Mouse (Mus musculus): ENCODE data around the gene Myh3. TPM values are rescaled to one million over a fixed set of nuclear protein-coding genes. Genes with fewer than 3 reads are reported as not detected.

Gene Myh3
- polyA plus RNA-seq, 1 experiment from 2014 or later: 150 TPM

DNA sequence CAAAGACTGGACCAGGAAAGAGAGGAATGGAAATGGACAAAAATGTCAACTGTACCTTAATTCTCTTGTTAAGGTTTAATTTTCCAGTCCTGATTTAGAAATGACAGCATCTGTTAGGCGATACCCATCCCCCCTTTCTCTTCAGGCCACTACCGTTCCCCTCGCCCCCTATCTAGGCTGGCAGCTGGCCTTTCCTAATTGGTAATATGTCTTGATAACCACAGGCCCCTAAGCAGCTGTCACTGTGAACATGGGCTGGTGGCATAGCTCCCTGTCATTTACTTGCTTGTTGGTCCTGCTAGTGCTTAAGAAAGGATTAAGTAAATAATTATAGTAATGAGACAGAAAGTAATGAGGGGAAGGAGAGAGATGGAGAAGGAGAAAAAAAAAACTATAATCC is 665 bp upstream of the Myh3 start:
- Histone ChIP-seq H3K27me3 (no peaks in the 10 kb centered on the region), H3K36me3 (no peaks in the 10 kb centered on the region), H3K4me1 (no peaks in the 10 kb centered on the region; the same call in 1 of the 2 replicates), H3K9me3 (replicated peaks) (no peaks in the 10 kb centered on the region), H3K4me2 (replicated peaks) (no peak overlapping the region), H3K4me3 (replicated peaks) (no peak overlapping the region), H3K27ac (replicated peaks) (0 out of 2 replicates have a peak overlapping the region, but pooled peaks have one; percentile 4), H3K9ac (no peak overlapping the region)
- ATAC-seq (ENCODE audit: insufficient number of reproducible peaks, low FRiP score, low TSS enrichment, low read depth): no peak
- WGBS: 59% methylated on average over 3 of the region's 3 CpGs

DNA sequence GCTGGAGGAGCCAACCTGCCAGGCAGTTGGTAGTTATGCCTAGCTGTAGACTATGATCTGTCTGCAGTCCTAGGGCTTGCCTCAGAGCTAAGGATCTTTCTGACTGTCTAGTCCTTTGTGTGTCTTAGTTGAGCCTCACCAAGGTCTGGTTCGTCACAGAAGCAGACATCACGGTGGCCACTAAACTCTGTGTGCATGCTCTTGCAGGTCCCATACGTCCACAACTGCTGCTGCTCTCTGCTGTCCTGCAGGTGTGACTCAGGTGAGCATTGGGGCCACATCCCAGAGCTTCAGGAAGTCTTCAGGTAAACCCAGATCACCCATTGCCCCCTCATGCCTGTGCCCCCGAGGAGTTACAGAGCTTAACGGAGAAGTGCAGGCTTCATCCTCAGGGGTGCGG is 788 bp downstream of the Myh3 start:
- no peak overlapping the region for H3K27ac ChIP-seq (replicated peaks)
- ATAC-seq (ENCODE audit: insufficient number of reproducible peaks, low FRiP score, low TSS enrichment, low read depth): no peak
- peaks cover 9% of the 10 kb centered on the region for H3K27me3 ChIP-seq
- H3K36me3 ChIP-seq: no peaks in the 10 kb centered on the region
- H3K9ac ChIP-seq: no peak overlapping the region
- peak overlapping the region; percentile 3; the same call in 1 of the 2 replicates for H3K4me3 ChIP-seq (replicated peaks)
- 88% methylated on average over 6 of the region's 6 CpGs for WGBS
- H3K9me3 ChIP-seq (replicated peaks): no peaks in the 10 kb centered on the region
- no peak overlapping the region for H3K4me2 ChIP-seq (replicated peaks)
- no peaks in the 10 kb centered on the region; the same call in 1 of the 2 replicates for H3K4me1 ChIP-seq

DNA sequence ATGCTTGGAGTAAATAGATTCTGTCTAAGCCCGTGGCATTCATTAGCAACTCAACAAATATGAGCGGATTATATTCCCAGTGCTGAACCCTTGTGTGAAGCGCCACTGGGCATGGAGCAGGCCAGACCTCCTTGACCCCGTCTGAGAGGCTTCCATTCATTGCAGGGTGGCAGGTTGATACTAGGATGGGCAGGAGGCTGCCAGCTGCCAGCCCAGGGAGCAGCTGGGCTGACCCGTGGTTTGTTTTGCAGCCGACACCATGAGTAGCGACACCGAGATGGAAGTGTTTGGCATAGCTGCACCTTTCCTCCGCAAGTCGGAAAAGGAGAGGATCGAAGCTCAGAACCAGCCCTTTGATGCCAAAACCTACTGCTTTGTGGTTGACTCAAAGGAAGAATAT is 1.6 kb downstream of the Myh3 start:
- Histone ChIP-seq H3K27ac (replicated peaks) (no peak overlapping the region), H3K4me1 (no peaks in the 10 kb centered on the region; the same call in 1 of the 2 replicates), H3K36me3 (no peaks in the 10 kb centered on the region), H3K9ac (no peak overlapping the region), H3K27me3 (peaks cover 17% of the 10 kb centered on the region), H3K4me2 (replicated peaks) (no peak overlapping the region), H3K4me3 (replicated peaks) (no peak overlapping the region), H3K9me3 (replicated peaks) (no peaks in the 10 kb centered on the region)
- ATAC-seq (ENCODE audit: insufficient number of reproducible peaks, low FRiP score, low TSS enrichment, low read depth): no peak
- WGBS: 69% methylated on average over 11 of the region's 11 CpGs

DNA sequence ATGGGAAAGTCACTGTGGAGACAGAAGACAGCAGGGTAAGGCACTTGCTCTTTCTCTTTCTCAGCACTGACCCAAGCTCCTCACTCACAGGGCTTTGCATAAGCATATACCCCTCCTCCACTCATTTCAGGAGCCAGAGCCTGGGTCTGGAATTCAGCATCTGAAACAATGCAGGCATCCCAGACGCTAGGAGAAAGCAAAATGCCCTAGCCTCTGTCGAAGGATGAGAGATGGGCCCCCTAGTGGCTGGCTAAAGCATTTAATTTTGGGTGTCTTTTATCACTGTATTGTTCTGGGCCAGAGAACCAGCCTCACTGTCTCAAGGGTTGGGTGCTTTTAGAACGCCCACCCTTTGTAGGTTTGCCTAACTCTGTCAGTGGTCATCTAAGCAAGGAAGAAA is 2.1 kb downstream of the Myh3 start:
- WGBS: 9% methylated on average over 3 of the region's 3 CpGs
- 0 out of 2 replicates have a peak, but pooled peaks have one; percentile 13 for ATAC-seq (ENCODE audit: insufficient number of reproducible peaks, low FRiP score, low TSS enrichment, low read depth)
- no peak overlapping the region for H3K4me3 ChIP-seq (replicated peaks)
- H3K9me3 ChIP-seq (replicated peaks): no peaks in the 10 kb centered on the region
- H3K4me1 ChIP-seq: no peaks in the 10 kb centered on the region; the same call in 1 of the 2 replicates
- H3K27ac ChIP-seq (replicated peaks): no peak overlapping the region
- peaks cover 21% of the 10 kb centered on the region for H3K27me3 ChIP-seq
- no peak overlapping the region for H3K9ac ChIP-seq
- H3K36me3 ChIP-seq: no peaks in the 10 kb centered on the region
- no peak overlapping the region for H3K4me2 ChIP-seq (replicated peaks)

DNA sequence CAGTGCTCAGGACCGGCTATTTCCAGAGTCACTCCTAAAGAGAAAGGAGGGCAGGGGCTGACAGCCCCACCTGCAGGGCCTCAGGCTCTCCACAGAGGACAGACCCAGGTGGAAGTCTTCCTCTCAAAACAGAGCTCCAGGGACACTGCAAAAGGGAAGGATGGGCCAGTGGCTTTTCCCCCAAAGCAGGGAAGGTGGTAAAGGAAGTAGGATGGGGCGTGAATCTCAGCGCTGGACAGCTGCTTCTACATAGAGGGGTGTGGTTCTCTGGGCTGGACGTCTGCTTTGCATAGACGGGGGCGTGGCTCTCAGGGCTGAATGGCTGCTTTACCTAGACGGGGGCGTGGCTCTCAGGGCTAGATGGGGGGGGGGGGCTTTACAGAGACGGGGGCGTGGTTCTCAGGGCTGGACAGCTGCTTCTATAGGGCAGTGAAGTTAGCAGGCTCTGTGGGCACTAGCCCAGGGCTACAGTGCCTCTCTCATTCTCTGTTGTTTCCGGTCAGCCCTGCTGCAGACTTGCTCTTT is 3.1 kb downstream of the Myh3 start:
- no peak overlapping the region for H3K4me2 ChIP-seq (replicated peaks)
- 4% methylated on average over 11 of the region's 11 CpGs for WGBS

DNA sequence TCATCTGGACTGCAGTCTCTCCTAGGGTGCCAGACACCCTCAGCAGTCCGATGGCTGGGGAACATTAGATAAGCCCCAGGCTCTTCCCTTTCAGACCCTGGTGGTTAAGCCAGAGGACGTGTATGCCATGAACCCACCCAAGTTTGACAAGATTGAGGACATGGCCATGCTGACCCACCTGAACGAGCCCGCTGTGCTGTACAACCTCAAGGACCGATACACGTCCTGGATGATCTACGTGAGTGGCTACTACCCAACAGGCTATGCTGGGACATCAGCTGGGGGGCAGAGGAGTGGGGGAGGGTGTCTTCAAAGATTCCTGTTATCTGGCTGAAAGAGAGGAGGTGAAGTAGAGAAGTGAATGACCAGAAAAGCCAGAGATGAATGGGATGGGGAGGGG is 4.1 kb downstream of the Myh3 start:
- Histone ChIP-seq H3K9ac (no peak overlapping the region), H3K27ac (replicated peaks) (no peak overlapping the region), H3K4me3 (replicated peaks) (no peak overlapping the region), H3K4me2 (replicated peaks) (no peak overlapping the region), H3K4me1 (no peaks in the 10 kb centered on the region; the same call in 1 of the 2 replicates), H3K9me3 (replicated peaks) (no peaks in the 10 kb centered on the region), H3K27me3 (peaks cover 23% of the 10 kb centered on the region), H3K36me3 (no peaks in the 10 kb centered on the region)
- 87% methylated on average over 7 of the region's 7 CpGs for WGBS
- no peak for ATAC-seq (ENCODE audit: insufficient number of reproducible peaks, low FRiP score, low TSS enrichment, low read depth)

More for the DNA sequence above, 3.1 kb downstream of the Myh3 start:
- ATAC-seq (ENCODE audit: insufficient number of reproducible peaks, low FRiP score, low TSS enrichment, low read depth): 0 out of 2 replicates have a peak, but pooled peaks have one; percentile 36
- H3K27ac ChIP-seq (replicated peaks): no peak overlapping the region
- H3K9me3 ChIP-seq (replicated peaks): no peaks in the 10 kb centered on the region
- peaks cover 23% of the 10 kb centered on the region for H3K27me3 ChIP-seq
- H3K4me1 ChIP-seq: no peaks in the 10 kb centered on the region; the same call in 1 of the 2 replicates
- no peaks in the 10 kb centered on the region for H3K36me3 ChIP-seq
- H3K4me3 ChIP-seq (replicated peaks): no peak overlapping the region
- H3K9ac ChIP-seq: no peak overlapping the region

DNA sequence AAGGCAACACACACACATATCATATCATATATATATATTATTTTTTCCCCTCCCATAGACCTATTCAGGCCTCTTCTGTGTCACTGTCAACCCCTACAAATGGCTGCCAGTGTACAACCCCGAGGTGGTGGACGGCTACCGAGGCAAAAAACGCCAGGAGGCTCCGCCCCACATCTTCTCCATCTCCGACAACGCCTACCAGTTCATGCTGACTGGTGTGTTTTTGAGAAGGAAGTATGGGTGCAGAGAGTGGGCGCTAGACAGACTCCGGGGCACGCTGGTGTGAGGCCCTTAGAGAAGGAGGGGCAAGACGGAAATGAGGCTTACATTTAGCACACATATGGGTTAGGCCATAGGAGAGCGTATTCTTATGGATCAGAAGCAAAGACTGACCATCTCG is 4.7 kb downstream of the Myh3 start:
- Histone ChIP-seq H3K9ac (no peak overlapping the region), H3K4me2 (replicated peaks) (no peak overlapping the region), H3K27me3 (peaks cover 23% of the 10 kb centered on the region), H3K27ac (replicated peaks) (no peak overlapping the region), H3K4me1 (no peaks in the 10 kb centered on the region; the same call in 1 of the 2 replicates), H3K36me3 (no peaks in the 10 kb centered on the region), H3K4me3 (replicated peaks) (no peak overlapping the region), H3K9me3 (replicated peaks) (no peaks in the 10 kb centered on the region)
- ATAC-seq (ENCODE audit: insufficient number of reproducible peaks, low FRiP score, low TSS enrichment, low read depth): no peak
- WGBS: 85% methylated on average over 13 of the region's 13 CpGs

DNA sequence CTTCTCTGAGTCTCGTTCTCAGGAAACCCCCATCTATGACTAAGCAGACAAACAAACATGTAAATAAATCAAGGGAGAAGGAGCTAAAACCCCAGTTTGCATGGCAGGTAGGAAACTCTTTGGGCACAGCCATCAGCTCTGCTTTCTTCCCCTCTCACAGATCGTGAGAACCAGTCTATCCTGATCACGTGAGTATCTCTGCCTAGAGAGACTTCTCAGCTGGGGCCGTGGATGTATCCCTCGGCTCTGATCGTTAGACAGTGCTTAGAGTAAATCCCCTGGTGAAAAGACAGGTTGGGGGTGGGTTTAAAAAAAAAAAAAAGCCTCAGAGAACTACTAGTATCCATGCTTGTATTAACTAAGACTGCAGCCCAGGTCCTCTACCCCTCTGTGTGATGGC is 5.1 kb downstream of the Myh3 start:
- Histone ChIP-seq H3K9me3 (replicated peaks) (no peaks in the 10 kb centered on the region), H3K36me3 (no peaks in the 10 kb centered on the region), H3K4me3 (replicated peaks) (no peak overlapping the region), H3K4me1 (no peaks in the 10 kb centered on the region; the same call in 1 of the 2 replicates), H3K27me3 (peaks cover 23% of the 10 kb centered on the region), H3K9ac (no peak overlapping the region), H3K27ac (replicated peaks) (no peak overlapping the region), H3K4me2 (replicated peaks) (no peak overlapping the region)
- no peak for ATAC-seq (ENCODE audit: insufficient number of reproducible peaks, low FRiP score, low TSS enrichment, low read depth)
- WGBS: 58% methylated on average over 6 of the region's 6 CpGs

DNA sequence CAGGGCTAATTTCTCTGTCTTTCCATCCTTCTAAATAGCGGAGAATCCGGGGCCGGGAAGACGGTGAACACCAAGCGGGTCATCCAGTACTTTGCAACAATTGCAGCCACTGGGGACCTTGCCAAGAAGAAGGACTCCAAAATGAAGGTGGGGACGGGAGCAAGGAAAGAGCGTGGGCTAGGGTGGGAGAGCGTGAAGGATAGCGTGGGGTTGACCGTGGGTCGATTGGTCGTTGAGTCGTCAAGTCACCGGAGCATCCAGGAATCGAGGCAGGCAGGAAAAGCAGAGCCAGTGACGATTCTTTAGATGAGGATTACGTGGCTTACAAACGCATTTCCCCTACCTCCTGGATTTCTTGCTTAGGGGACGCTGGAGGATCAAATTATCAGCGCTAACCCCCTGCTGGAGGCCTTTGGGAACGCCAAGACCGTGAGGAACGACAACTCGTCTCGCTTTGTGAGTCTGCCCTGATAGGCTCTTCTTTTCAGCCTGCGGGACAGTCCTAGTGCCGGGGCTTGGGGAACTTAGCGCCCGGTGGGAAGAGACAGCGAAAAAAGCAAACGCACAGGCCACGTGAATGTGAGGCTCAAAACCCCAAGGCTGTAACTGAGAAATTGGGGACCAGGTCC is 5.7 kb downstream of the Myh3 start:
- H3K27me3 ChIP-seq: peaks cover 23% of the 10 kb centered on the region
- WGBS: 38% methylated on average over 32 of the region's 32 CpGs
- H3K9me3 ChIP-seq (replicated peaks): no peaks in the 10 kb centered on the region
- ATAC-seq (ENCODE audit: insufficient number of reproducible peaks, low FRiP score, low TSS enrichment, low read depth): no peak
- H3K27ac ChIP-seq (replicated peaks): no peak overlapping the region
- H3K4me1 ChIP-seq: no peaks in the 10 kb centered on the region; the same call in 1 of the 2 replicates
- no peaks in the 10 kb centered on the region for H3K36me3 ChIP-seq
- H3K9ac ChIP-seq: no peak overlapping the region
- H3K4me2 ChIP-seq (replicated peaks): no peak overlapping the region
- H3K4me3 ChIP-seq (replicated peaks): no peak overlapping the region; the same call in 1 of the 2 replicates

DNA sequence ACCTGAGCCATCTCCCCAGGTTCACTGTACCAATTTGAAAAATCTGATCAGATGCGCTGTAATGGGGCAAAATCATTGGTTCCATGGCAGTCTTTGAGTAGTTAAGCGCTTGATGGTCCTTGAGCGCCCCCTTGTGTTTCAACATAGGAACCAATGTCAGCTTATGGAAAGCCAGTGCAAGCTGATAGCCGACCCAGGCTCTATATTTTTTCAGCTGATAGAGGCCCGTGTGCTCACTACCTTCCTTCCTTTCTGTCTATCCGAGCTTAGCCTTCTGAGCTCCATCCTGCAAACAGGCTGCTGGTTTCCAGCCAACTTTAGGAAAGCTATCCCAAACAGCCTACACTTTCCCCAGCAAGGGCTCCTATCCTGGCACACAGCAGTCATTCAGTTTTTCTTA is 7.4 kb downstream of the Myh3 start:
- H3K27me3 ChIP-seq: peaks cover 23% of the 10 kb centered on the region
- H3K36me3 ChIP-seq: no peaks in the 10 kb centered on the region
- ATAC-seq (ENCODE audit: insufficient number of reproducible peaks, low FRiP score, low TSS enrichment, low read depth): no peak
- no peaks in the 10 kb centered on the region for H3K9me3 ChIP-seq (replicated peaks)
- no peak overlapping the region for H3K4me2 ChIP-seq (replicated peaks)
- WGBS: 2% methylated on average over 6 of the region's 6 CpGs
- no peak overlapping the region for H3K4me3 ChIP-seq (replicated peaks)
- no peak overlapping the region for H3K9ac ChIP-seq
- no peak overlapping the region for H3K27ac ChIP-seq (replicated peaks)
- no peaks in the 10 kb centered on the region; the same call in 1 of the 2 replicates for H3K4me1 ChIP-seq

DNA sequence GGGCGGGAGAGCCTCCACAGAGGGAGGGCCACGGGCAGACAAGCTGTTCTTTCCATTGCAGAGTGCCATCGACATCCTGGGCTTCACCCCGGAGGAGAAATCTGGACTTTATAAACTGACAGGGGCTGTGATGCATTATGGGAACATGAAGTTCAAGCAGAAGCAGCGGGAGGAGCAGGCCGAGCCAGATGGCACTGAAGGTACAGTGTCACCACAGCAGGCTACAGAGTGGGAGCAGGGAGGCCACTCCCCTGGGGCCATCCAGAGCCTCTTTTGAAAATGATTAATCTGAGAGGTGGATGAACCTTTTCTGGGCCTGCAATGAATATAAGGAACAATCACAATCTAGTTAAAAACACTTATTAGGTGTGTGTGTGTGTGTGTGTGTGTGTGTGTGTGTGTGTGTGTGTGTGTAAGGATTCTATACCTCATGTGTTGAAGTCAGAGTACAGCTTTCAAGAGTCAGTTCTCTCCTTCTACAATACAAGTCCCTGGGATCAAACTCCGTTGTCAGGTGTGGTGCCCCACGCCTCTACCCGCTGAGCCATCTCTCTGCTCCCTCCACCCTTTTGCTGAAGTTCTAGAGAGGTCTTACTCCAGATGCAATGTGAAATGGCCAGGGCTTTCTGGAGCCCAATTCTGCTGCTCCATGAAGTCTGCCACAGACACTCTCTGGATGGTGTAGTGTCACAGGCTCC is 8.5 kb downstream of the Myh3 start:
- Histone ChIP-seq H3K36me3 (no peaks in the 10 kb centered on the region), H3K4me1 (no peaks in the 10 kb centered on the region; the same call in 1 of the 2 replicates), H3K4me3 (replicated peaks) (no peak overlapping the region), H3K27ac (replicated peaks) (no peak overlapping the region), H3K9ac (no peak overlapping the region), H3K4me2 (replicated peaks) (no peak overlapping the region), H3K9me3 (replicated peaks) (no peaks in the 10 kb centered on the region), H3K27me3 (peaks cover 23% of the 10 kb centered on the region)
- ATAC-seq (ENCODE audit: insufficient number of reproducible peaks, low FRiP score, low TSS enrichment, low read depth): no peak
- WGBS: 41% methylated on average over 9 of the region's 9 CpGs
